Mouse (Mus musculus): ENCODE measurements around the gene Chn1. TPM values are rescaled to one million over a fixed set of nuclear protein-coding genes. Genes with fewer than 3 reads are reported as not detected.
A peak's percentile ranks its signal among the peaks of the same experiment; 100 is the strongest.

Chn1 gene
- polyA plus RNA-seq, 1 experiment from 2014 or later, result 24.2 TPM

GRCm38 (mm10) chr2:73563690-73564089, 211.5 kb downstream of the Chn1 start:
- Histone ChIP-seq H3K4me3 (ENCODE audit: low read depth, low read length) (no peak overlapping the region), H3K27me3 (ENCODE audit: control insufficient read depth, insufficient read depth, low read length) (no peaks in the 10 kb centered on the region), H3K27ac (ENCODE audit: low read length) (no peak overlapping the region), H3K9me3 (ENCODE audit: control insufficient read depth, low read depth, low read length) (no peaks in the 10 kb centered on the region), H3K36me3 (ENCODE audit: control insufficient read depth, insufficient read depth, low read length) (no peaks in the 10 kb centered on the region), H3K4me1 (ENCODE audit: control insufficient read depth, insufficient read depth, low read length) (peaks cover 12% of the 10 kb centered on the region; the same call in 1 of the 2 replicates), H3K4me2 (replicated peaks; ENCODE audit: low read depth, low read length) (no peak overlapping the region), H3K9ac (replicated peaks; ENCODE audit: low read depth, low read length) (no peak overlapping the region)
- ATAC-seq (ENCODE audit: insufficient number of reproducible peaks, insufficient read depth, low FRiP score, low read depth), result no peak
- WGBS, result 32% methylated on average over 7 of the region's 7 CpGs

GRCm38 (mm10) chr2:73562656-73563055, 212.5 kb downstream of the Chn1 start:
- 82% methylated on average over 9 of the region's 9 CpGs for WGBS
- Histone ChIP-seq H3K27me3 (ENCODE audit: control insufficient read depth, insufficient read depth, low read length) (no peaks in the 10 kb centered on the region), H3K4me3 (ENCODE audit: low read depth, low read length) (no peak overlapping the region)

GRCm38 (mm10) chr2:73561665-73562063, 213.5 kb downstream of the Chn1 start:
- ATAC-seq (ENCODE audit: insufficient number of reproducible peaks, insufficient read depth, low FRiP score, low read depth), result peak; percentile 30; the same call in 1 of the 2 replicates
- WGBS, result 8% methylated on average over 8 of the region's 8 CpGs

More at GRCm38 (mm10) chr2:73562656-73563055, 212.5 kb downstream of the Chn1 start:
- no peak overlapping the region for H3K9ac ChIP-seq (replicated peaks; ENCODE audit: low read depth, low read length)
- no peak overlapping the region for H3K4me2 ChIP-seq (replicated peaks; ENCODE audit: low read depth, low read length)
- H3K27ac ChIP-seq (ENCODE audit: low read length), result no peak overlapping the region
- ATAC-seq (ENCODE audit: insufficient number of reproducible peaks, insufficient read depth, low FRiP score, low read depth), result no peak
- H3K36me3 ChIP-seq (ENCODE audit: control insufficient read depth, insufficient read depth, low read length), result no peaks in the 10 kb centered on the region
- no peaks in the 10 kb centered on the region for H3K9me3 ChIP-seq (ENCODE audit: control insufficient read depth, low read depth, low read length)
- H3K4me1 ChIP-seq (ENCODE audit: control insufficient read depth, insufficient read depth, low read length), result peaks cover 12% of the 10 kb centered on the region; the same call in 1 of the 2 replicates

GRCm38 (mm10) chr2:73560899-73561664, 214.1 kb downstream of the Chn1 start:
- H3K27me3 ChIP-seq (ENCODE audit: control insufficient read depth, insufficient read depth, low read length), result no peaks in the 10 kb centered on the region
- peaks cover 12% of the 10 kb centered on the region; the same call in 1 of the 2 replicates for H3K4me1 ChIP-seq (ENCODE audit: control insufficient read depth, insufficient read depth, low read length)
- H3K9ac ChIP-seq (replicated peaks; ENCODE audit: low read depth, low read length), result no peak overlapping the region
- peak overlapping the region; percentile 53 for H3K4me2 ChIP-seq (replicated peaks; ENCODE audit: low read depth, low read length)
- peak; percentile 65; the same call in 1 of the 2 replicates for ATAC-seq (ENCODE audit: insufficient number of reproducible peaks, insufficient read depth, low FRiP score, low read depth)
- H3K9me3 ChIP-seq (ENCODE audit: control insufficient read depth, low read depth, low read length), result no peaks in the 10 kb centered on the region
- H3K27ac ChIP-seq (ENCODE audit: low read length), result no peak overlapping the region
- no peaks in the 10 kb centered on the region for H3K36me3 ChIP-seq (ENCODE audit: control insufficient read depth, insufficient read depth, low read length)
- 2% methylated on average over 22 of the region's 23 CpGs for WGBS
- H3K4me3 ChIP-seq (ENCODE audit: low read depth, low read length), result peak overlapping the region; percentile 31

More at GRCm38 (mm10) chr2:73561665-73562063, 213.5 kb downstream of the Chn1 start:
- no peak overlapping the region for H3K27ac ChIP-seq (ENCODE audit: low read length)
- H3K36me3 ChIP-seq (ENCODE audit: control insufficient read depth, insufficient read depth, low read length), result no peaks in the 10 kb centered on the region
- H3K9ac ChIP-seq (replicated peaks; ENCODE audit: low read depth, low read length), result no peak overlapping the region
- H3K4me2 ChIP-seq (replicated peaks; ENCODE audit: low read depth, low read length), result peak overlapping the region; percentile 53
- no peaks in the 10 kb centered on the region for H3K9me3 ChIP-seq (ENCODE audit: control insufficient read depth, low read depth, low read length)
- peak overlapping the region; percentile 31 for H3K4me3 ChIP-seq (ENCODE audit: low read depth, low read length)
- peaks cover 12% of the 10 kb centered on the region; the same call in 1 of the 2 replicates for H3K4me1 ChIP-seq (ENCODE audit: control insufficient read depth, insufficient read depth, low read length)
- no peaks in the 10 kb centered on the region for H3K27me3 ChIP-seq (ENCODE audit: control insufficient read depth, insufficient read depth, low read length)

Other genes with a start within 250 kb of the Chn1 start
- 11.5 and 12.0 TPM in 2 replicates for gene Wipf1, start 245.6 kb downstream of the Chn1 start, polyA plus RNA-seq (2014; fragmentation: Nextera tagmentation; extraction: Ambion mirVana)
- gene Chrna1, start 195.0 kb downstream of the Chn1 start, polyA plus RNA-seq (2014; fragmentation: Nextera tagmentation; extraction: Ambion mirVana), result 0.07 and 0.11 TPM in 2 replicates
- 85.1 and 86.7 TPM in 2 replicates for gene Atf2, start 117.3 kb upstream of the Chn1 start, polyA plus RNA-seq (2014; fragmentation: Nextera tagmentation; extraction: Ambion mirVana)
- gene Atp5g3, start 136.0 kb upstream of the Chn1 start, polyA plus RNA-seq (2014; fragmentation: Nextera tagmentation; extraction: Ambion mirVana), result 1,105 and 1,154 TPM in 2 replicates

Data from stomach, embryonic 14.5 days (tissue).